Mouse (Mus musculus) kidney, adult 11 months (tissue): ENCODE results near the gene Slc26a3.

Experiments used
- DNase-seq: peaks from one replicate; pipeline ENCODE4 v3.0.0; 2022

Gene Slc26a3

DNA sequence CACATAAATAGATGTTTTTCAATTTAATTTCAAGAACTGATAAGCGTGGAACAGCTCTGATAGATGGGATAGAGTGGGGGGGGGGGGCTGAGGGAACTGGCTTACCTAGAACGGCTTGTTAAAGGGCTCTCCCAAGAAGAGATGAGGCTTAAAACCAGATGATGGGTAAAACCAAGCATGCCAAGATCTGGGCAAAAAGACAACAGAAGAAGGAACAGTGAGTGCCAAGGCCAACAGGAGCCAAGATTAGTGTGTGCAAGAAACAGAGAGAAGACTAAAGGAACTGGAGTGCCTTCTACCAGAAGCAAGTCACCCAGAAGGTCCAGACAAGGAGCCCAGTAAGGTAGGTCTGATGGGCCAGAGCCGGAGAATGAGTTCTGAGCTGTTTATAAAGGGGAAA, at the start of gene Slc26a3:
Gene Slc26a3 (plus strand): TSS at position 301 of the 400 bp plus-strand sequence.
- DNase-seq = no peak

DNA sequence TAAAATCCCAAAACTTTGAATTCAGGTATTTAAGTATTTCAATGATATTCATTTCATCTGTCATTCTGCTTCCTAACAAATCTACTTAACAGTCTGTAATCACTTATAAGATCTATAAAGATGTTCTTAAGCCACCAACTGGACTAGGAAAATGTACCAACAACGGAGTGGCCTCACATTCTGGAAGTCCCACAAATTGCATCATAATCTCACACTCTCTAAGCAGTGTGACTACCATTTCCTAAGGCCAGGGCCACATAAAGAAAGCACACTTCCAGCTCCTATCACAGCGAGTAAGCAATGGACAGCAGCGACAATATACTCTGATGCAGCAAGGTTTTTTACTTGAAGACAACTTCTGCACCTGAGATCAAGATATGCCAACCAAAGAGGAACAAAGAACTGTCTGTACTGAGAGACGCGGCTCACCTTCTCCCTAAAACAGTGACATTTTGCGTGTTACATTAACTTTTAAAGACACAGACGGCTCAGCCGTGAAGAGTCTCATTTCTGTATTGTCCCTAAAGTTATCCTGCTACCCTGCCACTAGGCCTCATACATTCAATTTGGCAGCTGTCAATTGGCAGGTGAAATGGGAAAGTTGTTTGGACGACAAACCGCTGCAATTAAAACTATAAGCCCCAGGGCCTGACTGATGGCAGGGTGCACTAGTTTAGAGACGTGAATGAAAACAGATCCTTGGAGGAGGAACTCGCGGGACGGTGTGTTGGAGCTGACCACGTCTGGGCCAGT, 40.3 kb upstream of the Slc26a3 start:
- no peak for DNase-seq

DNA sequence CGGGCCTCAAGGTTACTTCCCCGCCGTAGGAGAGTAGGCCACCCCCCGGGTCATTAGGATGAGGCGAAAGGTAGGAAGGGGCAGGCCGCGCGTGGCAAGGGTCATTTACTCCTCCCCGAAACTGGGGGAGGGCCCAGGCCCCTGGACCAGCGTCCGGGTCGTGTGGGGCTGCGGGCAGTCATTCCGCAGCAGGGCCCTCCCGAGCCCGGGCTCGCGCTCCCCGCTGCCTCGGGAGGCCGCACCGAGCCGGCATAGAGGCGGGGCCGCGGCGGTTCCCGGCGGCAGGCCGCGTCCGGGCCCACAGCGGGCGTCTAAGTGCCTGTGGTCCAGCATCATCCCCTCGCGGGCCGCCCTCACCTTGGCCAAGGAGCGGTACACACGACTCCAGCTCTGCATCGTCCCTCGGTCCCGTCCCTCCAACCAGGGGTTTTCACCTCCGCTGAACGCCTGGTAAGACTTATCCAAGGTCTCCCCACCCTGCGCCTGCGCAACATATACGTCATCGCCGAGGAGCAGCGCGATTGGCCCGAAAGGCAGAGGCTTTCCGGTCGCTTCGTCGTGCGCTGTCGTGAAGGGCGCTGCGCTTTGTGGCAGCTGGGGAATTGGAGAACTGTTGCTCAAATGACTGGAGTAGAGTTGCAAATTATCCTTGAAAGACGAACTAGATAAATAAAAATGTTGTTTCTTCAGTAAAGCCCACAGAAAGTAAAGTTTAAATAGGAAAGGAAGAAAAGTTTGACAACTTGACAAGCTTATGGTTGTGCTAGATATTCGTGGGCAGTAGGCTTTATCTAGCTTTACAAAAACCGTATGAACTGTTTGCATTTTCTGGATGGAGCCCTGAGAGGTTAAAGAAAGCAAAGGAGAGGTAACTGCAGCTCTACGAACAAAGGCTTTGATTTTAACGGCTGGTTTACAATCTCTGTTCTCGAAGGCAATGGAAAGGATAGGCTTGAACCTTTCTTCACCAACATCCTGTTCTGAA, 39.4 kb upstream of the Slc26a3 start, which contains the start of gene Dld:
Gene Dld (minus strand): TSS at position 510 of the 985 bp plus-strand sequence.
- peak; percentile 96 for DNase-seq

DNA sequence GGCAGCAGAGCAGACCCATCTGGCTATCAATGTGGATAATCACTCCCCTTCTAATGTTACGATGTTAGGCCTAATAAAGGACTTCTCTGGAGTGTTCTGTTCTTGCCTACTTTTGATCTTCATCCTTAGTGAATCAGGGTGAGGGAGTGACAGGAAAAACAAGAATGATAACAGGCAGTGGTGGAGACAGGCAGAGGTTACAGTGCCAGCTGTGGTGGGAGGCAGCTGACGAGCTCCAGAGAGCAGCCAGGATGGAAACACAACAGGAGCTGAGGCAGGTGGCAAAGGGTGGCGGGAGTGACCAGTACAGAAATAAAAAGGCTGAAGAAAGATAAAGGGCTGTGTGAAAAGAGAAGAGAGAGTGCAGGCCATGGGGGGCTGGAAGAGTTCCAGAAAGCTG, 24.2 kb upstream of the Slc26a3 start:
- DNase-seq = no peak

DNA sequence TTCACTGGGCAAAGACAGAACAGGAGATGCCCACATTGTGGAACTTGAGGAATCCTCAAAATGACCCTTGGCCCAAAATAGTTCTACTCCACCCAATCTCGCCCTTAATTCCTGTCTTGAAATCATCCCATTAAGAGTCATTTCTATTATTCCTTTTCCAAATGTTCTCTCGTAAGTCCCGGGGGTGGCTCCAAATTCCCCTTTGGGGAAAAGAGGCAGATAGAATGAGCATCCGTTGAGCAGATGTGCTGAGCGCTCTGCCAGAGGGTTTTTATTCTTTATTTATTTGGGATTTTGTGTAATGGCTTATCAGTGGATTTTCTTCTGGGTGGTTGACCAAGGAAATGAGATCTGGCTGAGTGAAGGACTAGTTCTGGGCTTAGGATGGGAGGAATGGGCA, 22.9 kb upstream of the Slc26a3 start:
- no peak for DNase-seq

DNA sequence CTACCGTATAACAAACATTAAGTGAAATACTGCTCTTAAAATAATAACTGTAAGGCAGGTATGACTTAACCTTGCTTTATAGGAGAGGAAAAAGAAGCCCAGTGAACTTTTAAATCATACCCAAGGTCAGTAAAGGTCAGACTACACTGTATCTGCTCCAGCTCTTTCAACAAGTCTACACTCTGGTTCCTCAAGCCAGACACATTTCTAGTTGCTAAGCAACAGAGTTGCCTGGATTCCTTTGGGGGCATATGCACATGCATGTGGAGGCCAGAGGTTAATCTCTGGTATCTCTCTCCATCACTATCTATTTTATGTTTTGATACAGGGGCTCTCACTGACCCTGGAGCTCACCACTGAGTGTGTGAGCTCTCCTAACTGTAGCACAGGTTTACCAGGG, 21.6 kb upstream of the Slc26a3 start:
- no peak for DNase-seq

DNA sequence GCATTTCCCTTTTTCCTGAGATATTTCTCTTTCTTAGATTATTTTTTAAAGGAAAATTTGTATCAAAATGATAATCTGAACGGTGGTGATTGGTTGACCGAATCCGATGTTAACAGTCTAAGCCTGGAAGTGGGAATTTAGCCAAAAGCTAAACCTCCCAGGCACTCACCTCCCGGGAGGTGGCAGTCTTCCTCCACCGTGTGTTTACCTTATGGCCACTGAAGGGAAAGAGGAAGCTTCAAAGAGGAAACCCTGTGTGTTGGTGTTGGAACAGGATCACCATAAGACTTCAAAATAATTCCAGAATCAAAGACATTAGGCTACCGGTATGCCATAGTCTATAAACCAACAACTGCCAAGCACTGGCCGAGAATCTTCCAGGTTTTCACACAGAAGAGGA, 21.0 kb upstream of the Slc26a3 start:
- DNase-seq = no peak

DNA sequence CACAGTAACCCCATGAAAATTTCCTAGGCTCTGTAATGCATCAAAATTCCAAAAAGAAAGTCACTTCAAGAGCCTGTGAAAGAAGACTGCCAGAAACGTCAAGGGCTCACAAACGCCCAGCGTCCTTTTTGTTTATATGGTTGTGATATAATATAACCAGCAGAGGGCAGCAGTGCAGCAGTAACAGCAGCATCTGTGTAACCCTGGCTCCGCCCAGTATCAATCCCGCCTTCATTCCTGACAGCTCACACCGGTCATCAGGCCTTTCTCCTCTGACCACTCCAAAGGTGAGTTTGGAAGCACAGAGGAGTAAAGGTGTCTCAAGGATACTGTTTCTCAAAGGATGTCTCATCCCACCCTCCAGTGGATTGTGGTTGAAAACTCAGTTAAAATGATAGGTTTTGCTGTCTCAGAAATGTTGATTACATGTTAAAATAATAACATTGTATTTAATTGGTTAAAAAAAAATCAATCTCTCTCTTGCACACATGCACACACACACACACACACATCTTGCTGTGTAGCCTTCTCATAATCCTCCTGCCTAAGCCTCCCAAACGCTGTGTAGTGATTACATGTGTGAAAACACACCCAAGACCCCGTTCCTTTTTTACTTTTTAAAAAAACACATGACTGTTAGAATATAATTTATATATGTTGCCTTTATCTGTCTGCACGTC, 15.9 kb upstream of the Slc26a3 start:
- peak; percentile 69 for DNase-seq

DNA sequence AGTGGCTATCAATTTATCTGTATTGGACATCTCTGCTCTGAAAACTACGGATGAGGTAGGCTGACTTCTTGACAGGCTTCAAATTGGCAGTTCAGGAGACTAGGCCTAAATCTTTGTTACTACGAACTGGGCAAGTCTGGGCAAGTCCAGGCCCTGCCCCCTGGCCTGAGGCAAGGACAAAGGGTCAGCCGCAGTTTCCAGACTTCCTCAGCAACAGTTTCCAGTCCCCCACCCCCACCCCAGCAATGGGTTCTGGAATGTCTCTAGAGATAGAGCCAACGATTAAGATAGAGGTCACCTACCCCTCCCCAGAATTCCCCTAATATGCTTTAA, 15.4 kb upstream of the Slc26a3 start:
- no peak for DNase-seq

DNA sequence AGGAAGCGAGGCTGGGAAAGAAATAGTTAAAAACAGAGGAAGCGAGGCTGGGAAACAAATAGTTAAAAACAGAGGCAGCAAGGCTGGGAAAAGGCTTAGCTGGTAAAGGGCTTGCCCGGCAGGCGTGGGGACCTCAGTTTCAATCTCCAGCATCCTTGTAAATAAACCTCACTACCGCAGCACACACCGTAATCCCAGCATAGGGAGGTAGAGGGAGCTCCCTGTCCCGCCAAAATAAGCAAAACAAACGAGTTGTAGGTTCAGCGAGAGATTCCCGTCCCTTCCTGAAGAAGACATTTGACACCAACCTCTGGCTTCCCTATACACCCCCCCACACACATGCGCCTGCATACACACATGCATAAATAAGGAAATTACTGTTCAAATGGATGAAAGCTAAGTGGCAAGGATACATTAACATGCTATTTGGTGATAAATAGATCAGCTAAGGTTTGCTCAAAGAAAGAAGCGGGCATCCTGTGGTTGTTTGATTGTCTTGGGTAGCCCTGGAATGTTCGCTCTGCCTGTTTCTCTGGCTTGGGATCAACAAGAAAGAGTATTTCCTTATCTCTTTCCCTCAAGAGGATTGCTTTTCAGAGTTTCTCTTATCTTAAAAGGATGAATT, 14.2 kb upstream of the Slc26a3 start:
- DNase-seq = no peak

DNA sequence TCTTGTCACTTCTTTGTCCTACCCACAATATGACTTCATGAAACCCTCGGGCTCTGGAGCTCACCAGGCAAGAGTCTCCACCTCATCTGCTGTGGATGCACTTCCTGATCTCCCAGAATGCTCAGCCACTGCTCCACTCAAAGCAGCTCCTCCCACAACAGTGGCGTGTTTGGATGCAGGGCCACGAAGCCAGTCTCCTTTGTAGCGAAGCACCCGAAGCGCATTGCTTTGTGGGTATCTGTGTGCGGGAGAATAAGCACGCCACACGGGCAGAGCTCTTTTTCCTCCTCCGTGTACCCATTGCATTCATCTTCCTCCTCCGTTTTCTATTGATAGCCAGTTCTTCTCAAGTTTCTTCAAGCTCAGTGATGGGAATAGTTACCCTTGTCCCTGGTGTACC, 13.4 kb upstream of the Slc26a3 start:
- no peak for DNase-seq

DNA sequence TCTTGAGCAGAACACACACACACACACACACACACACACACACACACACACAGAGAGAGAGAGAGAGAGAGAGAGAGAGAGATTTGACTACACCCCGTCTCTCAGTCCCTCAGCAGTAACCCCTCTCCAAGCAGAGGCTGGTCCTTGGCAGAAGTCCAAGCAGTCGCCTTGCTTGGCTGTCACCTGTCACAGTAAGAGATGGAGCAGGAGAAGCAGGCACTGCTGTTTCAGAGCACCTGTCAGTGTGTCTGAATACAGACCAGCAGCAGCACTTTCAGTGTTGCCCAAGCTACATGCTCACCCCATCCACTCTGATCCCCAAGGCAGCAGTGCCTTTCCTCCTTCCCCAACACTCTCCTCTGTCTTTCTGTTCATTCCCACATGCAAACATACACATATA, 9.8 kb upstream of the Slc26a3 start:
- no peak for DNase-seq

DNA sequence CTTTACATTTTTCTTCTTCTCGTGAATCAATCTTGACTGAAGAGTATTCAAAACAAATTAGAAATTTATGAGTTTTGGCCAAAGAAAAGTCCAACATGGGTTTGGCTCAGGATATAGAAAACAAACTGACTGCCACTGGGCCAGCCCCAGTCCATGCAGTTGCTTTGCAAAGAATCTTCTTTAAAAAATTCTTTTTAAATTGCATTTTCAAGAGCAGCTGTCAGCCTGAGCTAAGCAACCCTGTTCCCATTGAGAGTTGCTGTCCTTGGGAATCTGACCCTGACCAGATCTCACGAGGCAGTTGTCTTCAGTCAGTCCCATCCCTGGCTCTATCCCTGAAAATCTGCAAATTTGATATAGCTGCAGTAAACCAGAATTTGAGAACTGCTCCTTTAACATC, 8.2 kb upstream of the Slc26a3 start:
- no peak for DNase-seq

DNA sequence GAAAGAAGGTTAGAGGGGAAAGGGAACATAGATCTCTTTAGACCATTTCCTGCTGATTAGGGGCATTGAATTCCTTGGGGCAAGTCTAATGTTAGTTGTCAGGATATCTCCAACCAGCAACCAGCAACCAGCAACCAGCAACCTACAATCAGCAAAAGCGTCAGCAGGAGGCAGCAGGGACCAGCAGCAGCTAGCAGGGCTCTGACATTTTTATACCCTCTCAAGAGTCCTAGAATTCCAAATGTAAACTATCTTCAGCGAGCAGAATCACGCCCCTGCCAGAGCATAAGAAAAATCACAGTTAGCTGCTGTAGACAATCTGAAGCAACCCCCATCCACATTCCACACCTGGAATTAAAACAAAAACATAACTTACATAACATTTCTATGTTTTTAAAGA, 3.4 kb upstream of the Slc26a3 start:
- no peak for DNase-seq

DNA sequence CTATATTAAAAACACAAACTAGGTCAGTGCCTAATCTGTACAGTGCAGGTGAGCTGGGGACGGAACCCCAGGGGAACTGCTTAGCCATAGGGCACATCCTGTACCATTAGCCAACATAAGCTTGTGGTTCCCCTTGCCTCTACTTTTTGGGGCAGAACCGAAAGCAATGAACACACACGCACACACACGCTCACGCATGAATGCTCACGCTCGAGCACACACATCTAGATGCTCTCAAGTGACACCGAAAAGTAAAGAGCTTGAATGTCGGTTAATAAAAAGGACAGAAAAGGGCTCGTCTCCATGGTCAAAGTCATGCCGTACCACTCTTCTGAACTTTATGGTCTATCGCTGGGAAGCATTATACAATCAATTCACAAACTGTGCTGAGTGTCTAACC, 1.0 kb downstream of the Slc26a3 start:
- no peak for DNase-seq

DNA sequence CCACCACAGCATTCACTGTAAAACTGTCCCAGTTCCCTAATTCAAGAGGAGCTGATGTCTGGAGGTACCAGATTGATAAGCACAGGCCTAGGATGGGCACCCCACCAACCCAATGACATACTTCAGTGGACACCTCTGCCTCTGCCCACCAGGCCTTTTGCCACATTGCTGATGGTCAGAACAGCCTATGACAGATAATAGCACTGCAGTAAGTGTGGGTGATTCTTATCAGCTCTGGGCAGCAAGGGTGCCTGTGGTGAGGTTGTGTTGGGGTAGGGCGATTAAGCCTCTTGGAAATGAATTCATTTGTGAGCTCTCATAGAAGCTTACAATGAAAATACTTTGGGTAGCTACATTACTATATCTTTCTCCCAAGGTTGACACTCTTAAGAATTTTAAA, 5.2 kb downstream of the Slc26a3 start:
- no peak for DNase-seq

DNA sequence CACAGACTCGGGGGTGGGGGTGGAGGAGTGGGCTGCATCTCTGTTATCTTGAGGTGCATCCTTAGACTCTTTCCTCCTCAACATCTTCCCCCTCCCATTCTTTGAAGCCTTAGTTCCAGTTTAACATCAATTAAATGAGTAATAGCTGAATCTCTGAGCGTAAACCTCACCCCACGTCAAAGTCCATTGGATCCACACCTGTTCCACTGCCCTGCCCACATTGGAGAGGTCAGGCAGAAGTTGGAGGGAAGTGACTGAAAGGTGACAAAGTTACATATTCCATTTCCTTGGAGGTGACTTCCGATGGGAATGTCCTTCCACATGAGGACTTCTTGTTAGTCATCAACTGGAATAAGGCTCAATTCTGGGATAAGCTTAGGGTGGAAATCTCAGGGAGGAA, 7.0 kb downstream of the Slc26a3 start:
- no peak for DNase-seq

DNA sequence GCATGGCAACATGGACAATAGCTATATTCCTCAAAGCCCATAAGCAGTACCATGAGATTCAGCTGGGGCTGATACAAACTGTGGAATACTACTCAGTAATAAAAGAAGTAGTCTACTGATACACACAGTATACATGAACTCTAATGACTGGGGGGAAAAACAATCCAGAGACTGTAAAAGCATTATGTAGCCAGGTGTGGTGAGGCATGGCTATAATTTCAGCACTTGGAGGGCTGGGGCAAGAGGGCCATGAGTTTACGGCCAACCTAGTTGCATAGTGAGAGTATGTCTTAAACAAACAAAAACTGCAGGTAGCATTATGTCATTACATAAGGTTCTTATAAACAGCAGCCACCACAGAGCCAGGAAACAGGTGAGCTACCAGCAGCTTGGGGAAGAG, 10.2 kb downstream of the Slc26a3 start:
- no peak for DNase-seq

DNA sequence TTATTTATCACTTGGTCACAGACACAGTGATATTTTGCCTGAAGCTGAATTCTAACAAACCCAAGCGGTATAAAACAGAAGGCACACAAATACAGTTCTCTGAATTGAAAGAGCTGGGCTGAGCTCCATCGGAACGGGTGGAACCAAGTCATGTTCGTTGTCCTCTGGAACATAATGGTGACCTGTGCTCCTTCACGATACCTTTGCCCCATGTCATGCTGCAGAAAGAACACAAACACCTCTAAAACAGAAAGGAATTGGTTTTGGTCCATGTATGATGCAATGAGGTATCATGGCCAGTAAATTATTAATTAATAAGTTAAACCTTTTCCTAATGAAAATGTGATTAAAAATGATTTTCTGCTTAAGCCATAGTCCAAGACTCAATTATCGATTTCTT, 11.3 kb downstream of the Slc26a3 start:
- no peak for DNase-seq

DNA sequence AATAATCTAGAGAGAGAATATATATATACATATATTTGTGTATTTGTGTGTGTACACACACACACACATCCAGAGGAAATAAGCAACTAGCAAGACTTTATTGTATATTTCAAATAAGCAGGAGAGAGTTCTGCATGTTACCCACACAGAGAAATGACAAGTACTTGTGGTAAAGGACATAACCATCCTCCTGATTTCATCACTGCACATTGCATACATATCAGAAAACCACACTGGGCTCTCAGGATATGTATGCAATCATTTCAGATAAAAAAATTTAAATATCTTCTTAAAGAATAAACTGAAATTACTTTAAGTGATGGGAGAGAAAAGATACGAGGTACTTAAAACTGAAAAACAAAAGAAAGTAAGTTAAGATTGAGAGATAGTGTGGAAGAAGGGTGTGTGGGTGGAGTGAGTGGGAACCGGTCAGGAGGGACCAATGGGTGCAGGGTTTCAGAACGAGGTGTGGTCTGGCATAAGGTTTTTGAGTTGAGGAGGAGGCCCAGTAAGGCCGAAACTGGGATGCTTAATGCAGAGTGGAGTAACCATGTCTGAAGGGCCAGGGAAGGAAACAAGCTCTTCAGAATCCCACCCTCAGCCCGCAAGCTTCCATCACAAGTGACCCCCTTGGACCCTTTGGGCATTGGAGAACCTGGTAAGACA, 14.0 kb downstream of the Slc26a3 start:
- DNase-seq = no peak

DNA sequence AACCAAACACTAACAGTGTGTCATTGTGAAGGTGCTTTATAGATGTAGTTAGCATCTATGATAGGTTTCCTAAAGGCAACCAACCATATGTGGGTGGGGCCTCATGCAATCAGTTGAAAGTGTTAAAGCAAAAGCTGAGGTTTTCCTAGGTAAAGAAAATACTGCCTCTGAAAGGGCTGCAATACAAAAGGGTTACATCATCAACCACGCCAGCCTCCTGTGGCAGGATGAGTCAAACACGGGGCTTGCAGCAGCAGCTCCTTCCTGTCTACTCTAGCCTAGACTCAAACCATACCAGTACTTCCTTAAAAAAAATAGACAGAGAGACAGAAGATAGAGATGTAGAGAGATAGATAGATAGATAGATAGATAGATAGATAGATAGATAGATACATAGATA, 25.3 kb downstream of the Slc26a3 start:
- no peak for DNase-seq

DNA sequence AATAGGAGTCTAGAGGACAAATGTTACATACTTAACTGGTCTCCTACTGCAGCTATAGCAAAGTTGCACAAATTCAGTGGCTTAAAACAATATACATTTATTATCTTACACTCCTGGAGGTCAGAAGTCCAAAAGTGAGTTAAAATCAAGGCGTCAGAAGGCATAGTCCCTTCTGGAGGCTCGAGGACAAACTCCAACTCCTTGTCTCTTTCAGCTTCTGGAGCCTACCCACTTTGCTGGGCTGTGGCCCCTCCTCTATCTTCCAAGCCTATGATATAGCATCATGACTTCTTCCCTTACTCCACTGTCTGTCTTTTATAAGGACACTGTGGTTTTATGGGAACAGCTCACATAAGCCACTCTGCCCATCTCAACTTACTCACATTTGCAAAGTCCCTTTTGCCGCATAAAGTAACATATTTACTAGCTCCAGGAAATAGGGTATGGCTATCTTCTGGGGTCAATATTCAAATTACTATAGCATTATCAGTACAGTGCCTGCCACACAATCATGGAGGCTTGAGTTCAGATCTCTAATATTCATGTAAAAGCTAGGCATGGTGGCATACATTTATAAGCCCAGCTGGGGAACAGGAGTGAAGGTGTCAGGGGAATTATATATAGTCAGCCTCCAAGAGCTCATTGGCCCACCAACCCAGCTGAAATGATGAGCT, 31.4 kb downstream of the Slc26a3 start:
- DNase-seq = no peak
